In the genomic region with DNA sequence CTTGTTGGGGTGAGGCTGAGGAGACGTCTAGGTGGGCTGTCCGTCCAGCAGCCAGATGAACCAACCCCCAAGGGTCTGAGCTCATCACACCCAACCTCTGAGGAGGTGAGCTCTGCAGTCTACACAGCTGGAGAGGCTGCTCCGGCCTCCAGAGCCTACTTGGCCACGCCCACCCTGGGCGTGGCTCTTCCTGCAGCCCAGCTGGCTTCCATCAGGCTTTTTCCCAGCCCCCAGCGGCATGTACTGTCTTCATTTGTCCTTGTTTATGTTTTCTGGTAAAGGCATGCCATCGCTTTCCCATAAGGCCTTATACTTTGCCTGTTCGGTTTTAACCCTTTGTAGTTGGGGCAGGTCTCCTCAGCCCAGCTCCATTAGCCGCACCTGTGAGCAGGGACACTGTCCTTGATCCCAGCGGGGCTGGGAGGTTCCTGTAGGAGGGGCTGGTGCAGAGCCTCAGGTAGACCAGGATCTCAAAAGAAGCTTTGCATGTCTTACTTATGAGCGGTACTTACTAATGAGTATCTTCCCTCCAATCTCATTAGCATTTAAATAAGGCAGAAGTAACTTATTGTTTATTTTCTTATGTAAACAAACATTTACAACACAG, we compare ENCODE assay signal across 9 mouse cellular contexts. TPM values are rescaled to one million over a fixed set of nuclear protein-coding genes. Genes with fewer than 3 reads are reported as not detected.
A peak's percentile ranks its signal among the peaks of the same experiment; 100 is the strongest.
DNase-seq lines count a peak whose midpoint lies in the region; ATAC-seq and TF ChIP-seq lines count a peak whose summit lies in the region.
"Had no signal": no experiment of that assay in that cellular context is flagged by ENCODE, and none has a peak within 500 bp of the region (broad histone marks: within the 10 kb centered on the region; RNA-seq: fewer than 3 reads in every experiment).

No protein-coding gene starts in this region.

- H3K27me3 ChIP-seq in forebrain, embryonic 14.5 days (replicated peaks; ENCODE audit: control insufficient read depth, insufficient read depth, low read length): no peaks in the 10 kb centered on the region
- H3K27me3 ChIP-seq in hindbrain, embryonic 10.5 days (ENCODE audit: insufficient read depth, poor library complexity, severe bottlenecking): no peaks in the 10 kb centered on the region
- H3K27me3 ChIP-seq in limb, embryonic 11.5 days (ENCODE audit: control insufficient read depth, insufficient read depth, low read length): no peaks in the 10 kb centered on the region
- no peaks in the 10 kb centered on the region for H3K27me3 ChIP-seq in neural tube, embryonic 11.5 days (ENCODE audit: control insufficient read depth, insufficient read depth, low read length)

- no peak for TF ChIP-seq CTCF in left cerebral cortex, adult 2 months (IDR thresholded peaks at IDR 0.05)

- no peak overlapping the region for H3K4me2 ChIP-seq in forebrain, embryonic 14.5 days (ENCODE audit: low read length)
- H3K4me2 ChIP-seq in limb, embryonic 11.5 days (ENCODE audit: low read depth, severe bottlenecking): peak overlapping the region; percentile 27; the same call in 1 of the 2 replicates
- peak overlapping the region; percentile 17; the same call in 1 of the 2 replicates for H3K4me2 ChIP-seq in neural tube, embryonic 11.5 days (ENCODE audit: low read depth)

- DNase-seq in adrenal gland, postnatal 14 days: peak; percentile 61
- DNase-seq in forebrain, embryonic 14.5 days (ENCODE audit: low spot score): peak; percentile 54
- peak; percentile 57 for DNase-seq in hindbrain, embryonic 10.5 days (ENCODE audit: low spot score)
- peak; percentile 76 for DNase-seq in limb, embryonic 11.5 days (ENCODE audit: low spot score)
- DNase-seq in neural tube, embryonic 11.5 days (ENCODE audit: low spot score): peak; percentile 76
- DNase-seq in cerebellum, adult 11 months: no peak
- DNase-seq in MN1 (ENCODE audit: low spot score): no peak
- no peak for DNase-seq in left cerebral cortex, adult 2 months (ENCODE audit: extremely low spot score in 1 of 2, low spot score in 2 of 2)

- no peak overlapping the region for H3K27ac ChIP-seq in forebrain, embryonic 14.5 days (ENCODE audit: low read depth, low read length)
- H3K27ac ChIP-seq in hindbrain, embryonic 10.5 days: peak overlapping the region; percentile 37; the same call in 1 of the 2 replicates
- no peak overlapping the region for H3K27ac ChIP-seq in limb, embryonic 11.5 days (replicated peaks; ENCODE audit: low read depth, low read length)
- H3K27ac ChIP-seq in neural tube, embryonic 11.5 days (ENCODE audit: low read depth, low read length): no peak overlapping the region
- no peak overlapping the region for H3K27ac ChIP-seq in left cerebral cortex, adult 2 months

- H3K4me3 ChIP-seq in forebrain, embryonic 14.5 days (ENCODE audit: low read depth, low read length): no peak overlapping the region
- peak overlapping the region; percentile 18; the same call in 1 of the 2 replicates for H3K4me3 ChIP-seq in hindbrain, embryonic 10.5 days
- no peak overlapping the region for H3K4me3 ChIP-seq in limb, embryonic 11.5 days (ENCODE audit: low read depth, low read length)
- no peak overlapping the region for H3K4me3 ChIP-seq in neural tube, embryonic 11.5 days (ENCODE audit: low read depth, low read length)
- H3K4me3 ChIP-seq in left cerebral cortex, adult 2 months: no peak overlapping the region
- H3K4me3 ChIP-seq: megakaryocyte, embryonic 14.5 days had no signal

- H3K36me3 ChIP-seq in forebrain, embryonic 14.5 days (ENCODE audit: control insufficient read depth, insufficient read depth, low read length): no peaks in the 10 kb centered on the region
- H3K36me3 ChIP-seq in hindbrain, embryonic 10.5 days: no peaks in the 10 kb centered on the region
- no peaks in the 10 kb centered on the region for H3K36me3 ChIP-seq in limb, embryonic 11.5 days (ENCODE audit: control insufficient read depth, insufficient read depth, low read length)
- no peaks in the 10 kb centered on the region for H3K36me3 ChIP-seq in neural tube, embryonic 11.5 days (ENCODE audit: control insufficient read depth, insufficient read depth, low read length)

- 8% methylated on average over 11 of the region's 11 CpGs for WGBS in forebrain, embryonic 14.5 days
- 6% methylated on average over 11 of the region's 11 CpGs for WGBS in hindbrain, embryonic 10.5 days
- WGBS in limb, embryonic 11.5 days: 3% methylated on average over 11 of the region's 11 CpGs
- 4% methylated on average over 11 of the region's 11 CpGs for WGBS in neural tube, embryonic 11.5 days

- no peaks in the 10 kb centered on the region for H3K9me3 ChIP-seq in forebrain, embryonic 14.5 days (replicated peaks; ENCODE audit: control insufficient read depth, low read length)
- peaks cover 7% of the 10 kb centered on the region; the same call in 1 of the 2 replicates for H3K9me3 ChIP-seq in hindbrain, embryonic 10.5 days
- H3K9me3 ChIP-seq in limb, embryonic 11.5 days (ENCODE audit: control insufficient read depth, low read length): no peaks in the 10 kb centered on the region
- no peaks in the 10 kb centered on the region for H3K9me3 ChIP-seq in neural tube, embryonic 11.5 days (ENCODE audit: control insufficient read depth, low read length)

- intact Hi-C loops in left cerebral cortex, adult 2 months (cut with DNase I): no loop called here

- no peak overlapping the region for H3K9ac ChIP-seq in forebrain, embryonic 14.5 days (ENCODE audit: low read length)
- no peak overlapping the region for H3K9ac ChIP-seq in limb, embryonic 11.5 days (ENCODE audit: low read length)
- H3K9ac ChIP-seq in neural tube, embryonic 11.5 days (ENCODE audit: low read length): no peak overlapping the region

- no peaks in the 10 kb centered on the region for H3K4me1 ChIP-seq in forebrain, embryonic 14.5 days (ENCODE audit: control insufficient read depth, insufficient read depth, low read length)
- peaks cover 39% of the 10 kb centered on the region for H3K4me1 ChIP-seq in hindbrain, embryonic 10.5 days (replicated peaks)
- H3K4me1 ChIP-seq in limb, embryonic 11.5 days (ENCODE audit: control insufficient read depth, insufficient read depth, low read length): peaks cover 18% of the 10 kb centered on the region
- no peaks in the 10 kb centered on the region; the same call in 1 of the 2 replicates for H3K4me1 ChIP-seq in neural tube, embryonic 11.5 days (ENCODE audit: control insufficient read depth, insufficient read depth, low read length)

- ATAC-seq in forebrain, embryonic 14.5 days: no peak
- ATAC-seq in limb, embryonic 11.5 days (ENCODE audit: insufficient number of reproducible peaks, low FRiP score, low TSS enrichment, low read depth): peak; percentile 79
- ATAC-seq in neural tube, embryonic 11.5 days (ENCODE audit: insufficient read depth, low FRiP score, low TSS enrichment): peak; percentile 45; the same call in 1 of the 2 replicates

RNA-seq across cellular contexts. Expression of a gene that starts 8.2 kb away (rescaled TPM):
- not detected in 2 replicates for total RNA-seq in adrenal gland, postnatal 14 days (2021)
- polyA plus RNA-seq in forebrain, embryonic 14.5 days (2014; fragmentation: Nextera tagmentation; extraction: Ambion mirVana): not detected in 2 replicates
- polyA plus RNA-seq in hindbrain, embryonic 10.5 days (2016; fragmentation: Nextera tagmentation; extraction: Ambion mirVana): not detected in 2 replicates
- not detected in 2 replicates for polyA plus RNA-seq in limb, embryonic 11.5 days (2014; fragmentation: Nextera tagmentation; extraction: Ambion mirVana)
- polyA plus RNA-seq in neural tube, embryonic 11.5 days (2014; fragmentation: Nextera tagmentation; extraction: Ambion mirVana): not detected in 2 replicates
- not detected for total RNA-seq in left cerebral cortex, adult 2 months (2021)

RNA-seq across cellular contexts. Expression of a gene that starts 31.0 kb away (rescaled TPM):
- 18.0 and 18.2 TPM in 2 replicates for total RNA-seq in adrenal gland, postnatal 14 days (2021)
- polyA plus RNA-seq in forebrain, embryonic 14.5 days (2014; fragmentation: Nextera tagmentation; extraction: Ambion mirVana): 6.0 and 9.2 TPM in 2 replicates
- 2.9 and 3.0 TPM in 2 replicates for polyA plus RNA-seq in hindbrain, embryonic 10.5 days (2016; fragmentation: Nextera tagmentation; extraction: Ambion mirVana)
- polyA plus RNA-seq in limb, embryonic 11.5 days (2014; fragmentation: Nextera tagmentation; extraction: Ambion mirVana): 2.1 and 2.7 TPM in 2 replicates
- 5.1 and 7.3 TPM in 2 replicates for polyA plus RNA-seq in neural tube, embryonic 11.5 days (2014; fragmentation: Nextera tagmentation; extraction: Ambion mirVana)
- total RNA-seq in left cerebral cortex, adult 2 months (2021): 1 to 10 TPM; 3.9 to 4.4 TPM

RNA-seq across cellular contexts. Expression of a gene that starts 39.8 kb away (rescaled TPM):
- total RNA-seq in adrenal gland, postnatal 14 days (2021): 1.4 and 2.0 TPM in 2 replicates
- polyA plus RNA-seq in forebrain, embryonic 14.5 days (2014; fragmentation: Nextera tagmentation; extraction: Ambion mirVana): 0.28 and 0.56 TPM in 2 replicates
- polyA plus RNA-seq in hindbrain, embryonic 10.5 days (2016; fragmentation: Nextera tagmentation; extraction: Ambion mirVana): 0.43 and 0.62 TPM in 2 replicates
- 0.25 TPM in 1 of 2 replicates, not detected in the other for polyA plus RNA-seq in limb, embryonic 11.5 days (2014; fragmentation: Nextera tagmentation; extraction: Ambion mirVana)
- 0.32 and 0.56 TPM in 2 replicates for polyA plus RNA-seq in neural tube, embryonic 11.5 days (2014; fragmentation: Nextera tagmentation; extraction: Ambion mirVana)
- 1 to 10 TPM in 1 of 2 experiments, under 1 TPM in 1; 0.91 to 1.3 TPM for total RNA-seq in left cerebral cortex, adult 2 months (2021)

Comparison
In these comparisons a context has a peak if more than half of its experiments do, and no peak if none do; other contexts are left out.
1. DNase-seq: peak in adrenal gland, postnatal 14 days (single experiment), forebrain, embryonic 14.5 days (single experiment), hindbrain, embryonic 10.5 days (single experiment), limb, embryonic 11.5 days (single experiment) and neural tube, embryonic 11.5 days (single experiment); none in cerebellum, adult 11 months (single experiment), MN1 (single experiment) and left cerebral cortex, adult 2 months (0 of 2).